Mouse (Mus musculus): ENCODE results near the gene Olfr609.
"Not testable (repeated sequence)": the region's sequence is repeated elsewhere in the genome, so short reads cannot be mapped to it uniquely, and the experiment has no call there.

Gene Olfr609

GRCm38 (mm10) chr7:103497962-103498361 is at the start of gene Olfr609:
Olfr609 (minus strand) TSS chr7:103498062.
- no peak for DNase-seq (ENCODE audit: low spot score)

DNA sequence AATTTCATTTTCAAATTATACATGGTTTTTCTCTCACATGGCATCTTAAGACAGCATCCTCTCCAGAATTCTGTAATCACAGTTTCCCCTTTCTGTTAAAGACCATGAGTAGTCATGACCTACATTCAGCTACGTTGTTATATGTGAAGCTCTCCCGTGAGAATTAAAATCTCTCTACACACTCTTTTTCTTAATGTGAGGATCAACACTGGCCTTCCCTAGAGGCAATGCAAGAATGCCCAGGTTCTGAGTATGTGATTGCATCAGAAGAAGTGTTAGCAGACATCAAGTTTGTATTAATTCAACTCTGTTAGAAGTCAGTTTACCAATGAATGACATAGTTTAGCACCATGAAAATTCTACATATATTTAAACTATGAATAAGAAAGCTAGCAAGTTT is 44.8 kb upstream of the Olfr609 start, which contains the start of gene Olfr612:
Gene Olfr612, minus strand, starts transcription at position 101 of the 400 bp plus-strand sequence.
- DNase-seq (ENCODE audit: low spot score), result not testable (repeated sequence)

- not testable (repeated sequence) for DNase-seq (ENCODE audit: low spot score)
Observed at GRCm38 (mm10) chr7:103520746-103521145, 22.9 kb upstream of the Olfr609 start, which contains the start of gene Olfr611. Olfr611 (minus strand) TSS chr7:103520846.

DNA sequence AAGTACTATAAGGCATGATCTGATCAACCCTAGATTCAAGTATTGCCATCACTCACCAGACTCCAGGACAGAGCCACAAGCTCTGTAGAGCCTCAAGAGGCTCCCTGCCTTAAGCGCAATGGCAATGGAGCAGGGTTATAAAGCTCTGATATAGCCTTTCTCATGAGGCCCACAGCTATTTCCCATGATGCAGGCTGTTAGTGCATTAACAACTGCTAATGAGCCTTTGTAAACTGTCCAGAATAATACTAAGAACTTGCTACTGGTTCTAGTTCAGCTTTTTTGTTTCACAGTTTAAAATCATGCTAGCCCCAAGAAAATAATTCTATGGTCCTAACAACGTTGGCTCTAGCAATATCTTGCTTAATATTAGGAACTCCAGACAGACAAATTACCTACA is 14.2 kb upstream of the Olfr609 start, which contains the start of gene Olfr610:
Gene Olfr610, minus strand, starts transcription at position 101 of the 400 bp plus-strand sequence.
- no peak for DNase-seq (ENCODE audit: low spot score)

GRCm38 (mm10) chr7:103477106-103477505 is 20.8 kb downstream of the Olfr609 start:
- not testable (repeated sequence) for DNase-seq (ENCODE audit: low spot score)

DNA sequence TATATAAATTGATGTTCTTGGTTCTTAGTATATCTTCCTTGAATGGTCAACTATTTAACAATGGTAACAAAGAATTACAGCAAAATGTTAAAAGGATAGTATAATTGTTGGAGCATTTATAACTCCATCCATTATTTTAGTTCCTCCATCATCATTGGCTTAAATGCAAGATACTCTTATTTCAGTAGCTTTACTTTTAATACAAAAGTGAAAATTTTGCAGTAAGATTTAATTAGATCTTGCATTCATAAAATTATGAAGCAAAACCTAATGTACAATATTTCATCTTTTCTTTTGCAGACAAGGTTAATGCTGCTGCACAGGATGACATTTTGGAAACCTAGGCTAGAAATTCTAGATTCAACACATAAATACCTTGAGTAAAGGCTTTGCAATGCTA is 28.3 kb downstream of the Olfr609 start, which contains the start of gene Olfr608:
Gene Olfr608, plus strand, starts transcription at position 301 of the 400 bp plus-strand sequence.
- DNase-seq (ENCODE audit: low spot score), result no peak

DNA sequence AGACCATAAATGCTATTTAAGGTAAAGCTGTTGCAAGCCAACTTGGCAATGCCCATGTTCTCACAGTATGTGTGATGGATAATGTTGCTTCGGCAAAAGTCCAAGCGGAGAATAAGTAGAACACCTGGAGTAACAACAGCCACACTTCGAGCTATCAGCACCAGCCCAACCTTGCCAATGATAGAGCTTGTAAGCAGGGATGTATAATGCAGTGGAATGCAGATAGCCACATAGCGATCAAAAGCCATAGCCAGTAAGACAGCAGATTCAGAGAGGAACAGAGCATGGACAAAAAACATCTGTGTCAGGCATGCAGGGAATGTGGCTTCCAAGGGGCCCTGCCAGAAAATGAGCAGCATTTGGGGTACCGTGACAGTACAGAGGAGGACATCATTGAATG is 37.3 kb downstream of the Olfr609 start:
- DNase-seq (ENCODE audit: low spot score), result no peak

DNA sequence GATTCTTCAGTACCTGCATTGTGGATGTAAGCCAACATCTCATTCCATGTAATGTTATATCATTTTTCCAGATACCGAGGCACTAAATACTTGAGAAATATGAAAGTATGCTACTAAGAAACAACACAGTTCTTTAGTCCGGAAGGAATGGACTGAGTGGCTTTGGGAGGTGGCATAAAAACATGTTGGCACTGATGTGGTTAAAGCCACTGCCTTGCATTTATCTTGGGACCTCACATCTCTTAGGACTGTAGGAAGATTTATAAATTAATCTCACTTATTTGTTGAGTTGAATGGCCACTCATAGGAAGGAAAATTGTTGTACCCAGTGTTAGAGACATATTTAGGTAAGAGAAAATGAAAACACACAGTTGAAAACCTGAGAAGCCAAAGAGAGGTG is 49.1 kb downstream of the Olfr609 start, which contains the start of gene Olfr606:
Gene Olfr606, plus strand, starts transcription at position 301 of the 400 bp plus-strand sequence.
- DNase-seq (ENCODE audit: low spot score), result no peak

- no peak for DNase-seq (ENCODE audit: low spot score)
Observed at GRCm38 (mm10) chr7:103445339-103445738, 52.5 kb downstream of the Olfr609 start, which contains the start of gene Olfr605. Olfr605 (minus strand) TSS chr7:103445439.

Measured in T-cell, adult 2 months (primary cell).